Mouse (Mus musculus) T-cell, adult 66 days (primary cell): ENCODE measurements around the gene Olfr824. TPM values are rescaled to one million over a fixed set of nuclear protein-coding genes. Genes with fewer than 3 reads are reported as not detected.

Experiments
- total RNA-seq, 2 experiments: library from RNA; stranded (reverse); gene quantifications; 3 replicates in 1 of 2; 4 replicates in 1 of 2; pipeline ENCODE4 v1.2.4; 2023

The Olfr824 gene
- total RNA-seq, result not detected

GRCm38 (mm10) chr10:130129900-130130299 lies at the start of gene Olfr824:
Gene Olfr824 (minus strand): TSS chr10:130130000.

GRCm38 (mm10) chr10:130166666-130167065 lies 36.9 kb upstream of the Olfr824 start, which contains the start of gene Olfr825:
Gene Olfr825 (minus strand): TSS chr10:130166766.

GRCm38 (mm10) chr10:130115283-130115682 lies 14.5 kb downstream of the Olfr824 start, which contains the start of gene Olfr823:
Gene Olfr823 (minus strand): TSS chr10:130115383.

Other genes starting within 250 kb of the Olfr824 start
- gene Olfr815, start 224.1 kb downstream of the Olfr824 start, total RNA-seq, result not detected
- gene Olfr816, start 214.4 kb downstream of the Olfr824 start, total RNA-seq, result not detected
- not detected for gene Olfr818, start 180.9 kb downstream of the Olfr824 start, total RNA-seq
- gene Olfr819, start 162.7 kb downstream of the Olfr824 start, total RNA-seq, result not detected
- gene Olfr247, start 153.9 kb downstream of the Olfr824 start, total RNA-seq, result not detected
- gene Gm10310, start 144.9 kb downstream of the Olfr824 start, total RNA-seq, result not detected
- gene Olfr820, start 117.4 kb downstream of the Olfr824 start, total RNA-seq, result not detected
- not detected for gene Olfr821, start 99.7 kb downstream of the Olfr824 start, total RNA-seq
- not detected for gene Olfr822, start 58.8 kb downstream of the Olfr824 start, total RNA-seq
- gene Olfr823, start 14.6 kb downstream of the Olfr824 start, total RNA-seq, result not detected
- not detected for gene Olfr825, start 36.8 kb upstream of the Olfr824 start, total RNA-seq
- not detected for gene Olfr826, start 54.2 kb upstream of the Olfr824 start, total RNA-seq
- gene Olfr827, start 84.4 kb upstream of the Olfr824 start, total RNA-seq, result not detected
- gene Neurod4, start 150.2 kb upstream of the Olfr824 start, total RNA-seq, result not detected
- 100 to 1,000 TPM; 144 to 157 TPM for gene Tespa1, start 192.9 kb upstream of the Olfr824 start, total RNA-seq